Mouse (Mus musculus): ENCODE data around the gene Mettl27.

Gene Mettl27

DNA sequence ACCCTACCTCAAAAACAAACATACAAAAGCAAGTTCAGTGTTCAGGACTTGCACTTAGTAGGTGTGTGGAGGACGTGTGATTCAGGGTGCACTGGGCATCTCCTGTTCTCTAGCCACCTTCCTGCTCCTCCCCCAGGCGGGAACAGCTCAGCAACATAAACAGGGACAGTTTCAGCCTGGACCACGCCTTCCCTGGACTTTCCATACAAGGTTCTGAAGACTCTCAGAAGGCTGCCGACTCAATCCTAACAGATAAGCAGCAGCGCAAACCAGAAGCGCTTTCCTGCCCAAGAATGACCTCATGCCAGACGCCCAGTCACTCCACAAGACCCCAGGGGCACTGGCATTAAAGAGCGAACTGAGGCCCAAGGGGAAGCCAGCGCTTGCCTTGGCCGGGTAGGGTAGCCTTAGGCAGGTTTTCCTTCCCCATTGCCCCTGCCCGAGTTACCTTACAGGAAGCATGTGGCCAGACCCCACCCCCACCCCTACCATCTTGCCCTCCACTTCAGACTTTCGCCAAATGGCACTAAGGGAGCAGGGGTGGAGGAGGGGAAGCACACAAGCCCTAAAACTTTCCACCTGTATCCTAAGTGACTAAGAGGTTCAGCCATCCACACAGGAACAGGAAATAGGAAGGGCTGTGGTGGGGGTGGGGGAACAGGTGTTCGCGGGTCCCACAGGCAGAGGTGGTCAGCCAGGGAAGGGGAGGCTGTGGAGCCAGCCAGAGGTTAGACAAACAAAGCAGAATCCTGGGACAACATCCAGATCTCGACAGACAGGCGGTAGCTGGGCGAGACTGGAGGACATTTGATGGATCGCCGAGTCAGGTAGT is 19.1 kb downstream of the Mettl27 start:
- DNase-seq (ENCODE audit: low read depth), result peak; percentile 88

DNA sequence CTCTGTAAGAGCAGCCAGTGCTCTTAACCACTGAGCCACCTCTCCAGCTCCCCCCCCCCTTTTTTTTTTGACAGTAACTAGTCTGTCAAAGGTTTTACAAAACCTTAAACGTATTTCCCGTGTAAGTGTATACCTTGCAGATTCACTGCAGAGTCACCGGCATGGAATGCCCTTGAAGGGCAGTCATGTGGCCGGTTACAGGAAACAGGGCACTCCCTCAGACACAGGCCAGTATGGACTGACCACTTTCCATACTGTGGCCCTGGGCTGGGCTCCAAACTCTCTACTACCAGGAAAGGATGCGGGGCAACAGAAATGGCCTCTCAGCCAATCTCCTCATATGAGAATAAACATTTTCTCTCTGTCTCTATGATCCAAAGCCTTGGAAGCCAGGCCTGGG is 23.3 kb downstream of the Mettl27 start:
- DNase-seq (ENCODE audit: low read depth), result no peak

DNA sequence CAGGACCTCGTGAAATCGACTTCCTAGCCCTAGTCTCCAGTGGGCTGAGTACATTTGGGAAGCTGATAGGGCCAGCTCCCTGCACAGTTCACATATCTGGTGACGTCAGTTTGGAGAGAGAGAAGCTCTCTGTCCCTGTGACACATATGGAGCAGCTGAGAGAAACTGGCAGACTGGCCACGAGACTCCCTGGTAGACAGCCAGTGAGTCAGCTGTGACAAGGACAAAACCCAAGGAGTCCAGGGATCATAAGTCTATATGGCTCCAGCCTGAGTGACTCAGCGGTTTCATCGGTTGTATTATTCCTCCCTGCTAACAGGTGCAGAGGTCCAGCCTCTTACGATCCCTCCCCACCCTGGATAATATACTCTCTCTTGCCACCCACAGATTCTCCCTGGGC is 26.9 kb downstream of the Mettl27 start:
- peak; percentile 90 for DNase-seq (ENCODE audit: low read depth)

DNA sequence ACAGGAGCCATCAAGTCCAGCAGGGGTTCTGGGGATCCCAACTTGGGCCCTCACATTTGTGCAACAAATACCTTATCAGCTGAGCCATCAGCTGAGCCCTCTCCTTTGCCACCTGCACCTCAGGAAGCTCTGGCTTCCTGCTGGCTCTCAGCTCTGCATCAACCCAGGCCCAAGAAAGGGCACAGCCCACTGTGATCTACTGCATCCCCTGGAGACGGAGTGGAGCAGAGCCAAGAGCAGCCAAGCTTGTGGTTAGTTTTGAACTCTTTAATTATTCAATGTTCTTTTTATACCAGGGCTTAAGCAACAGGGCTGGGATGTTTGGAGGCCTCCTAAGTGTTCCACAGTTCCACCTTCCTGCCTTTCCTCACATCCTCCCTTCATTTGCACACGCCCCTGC is 28.3 kb downstream of the Mettl27 start:
- DNase-seq (ENCODE audit: low read depth), result peak; percentile 88

DNA sequence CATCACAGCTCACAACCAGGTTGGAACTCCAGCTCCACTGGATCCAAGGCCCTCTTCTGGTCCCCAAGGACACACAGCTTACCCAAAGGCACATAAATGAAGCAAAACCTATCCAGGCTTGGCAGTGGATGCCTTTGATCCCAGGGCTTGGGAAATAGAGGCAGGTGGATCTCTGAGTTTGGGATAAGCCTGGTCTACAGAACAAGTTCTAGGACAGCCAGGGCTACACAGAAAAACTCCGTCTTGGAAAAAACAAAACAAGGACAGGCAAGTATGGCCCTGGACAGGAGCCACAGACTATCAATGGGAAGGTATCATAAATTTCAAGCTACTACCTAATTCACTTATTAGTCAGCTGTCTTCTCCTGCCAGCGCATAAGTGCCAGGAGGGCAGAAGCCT is 29.4 kb downstream of the Mettl27 start:
- DNase-seq (ENCODE audit: low read depth), result no peak

DNA sequence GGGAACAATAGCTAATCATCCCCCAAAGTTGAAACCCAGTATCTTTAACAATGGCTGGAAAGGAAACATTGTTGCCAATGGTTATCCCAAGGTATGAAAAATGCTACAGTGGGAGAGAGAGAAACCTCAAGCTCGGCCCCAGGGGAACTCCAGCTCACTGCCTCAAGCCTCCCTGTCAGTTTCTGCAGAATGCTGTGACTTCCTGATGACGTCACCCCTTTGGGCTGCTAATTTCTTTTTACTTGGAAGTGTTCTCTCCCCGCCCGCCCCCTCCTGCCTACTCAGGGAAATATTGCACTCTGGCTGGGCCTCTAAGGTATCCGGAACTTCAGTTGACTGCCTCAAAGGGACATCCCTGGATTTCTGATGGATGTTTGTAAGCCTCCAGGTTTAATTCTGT is 31.4 kb downstream of the Mettl27 start:
- DNase-seq (ENCODE audit: low read depth), result peak; percentile 61

DNA sequence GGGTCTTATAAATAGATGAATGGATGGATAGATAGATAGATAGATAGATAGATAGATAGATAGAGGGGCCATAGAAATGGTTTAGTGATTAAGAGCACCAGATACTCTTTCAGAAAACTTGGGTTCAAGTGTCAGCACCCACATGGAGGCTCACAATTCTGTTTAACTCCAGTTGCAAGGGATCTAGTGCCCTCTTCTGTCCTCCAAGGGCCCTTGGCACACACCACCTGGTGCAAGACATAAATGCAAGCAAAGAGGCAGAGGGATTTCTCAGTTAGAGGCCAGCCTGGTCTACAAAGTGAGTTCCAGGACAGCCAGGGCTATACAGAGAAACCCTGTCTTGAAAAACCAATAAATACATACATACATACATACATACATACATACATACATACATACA is 32.5 kb downstream of the Mettl27 start:
- peak; percentile 60 for DNase-seq (ENCODE audit: low read depth)

DNA sequence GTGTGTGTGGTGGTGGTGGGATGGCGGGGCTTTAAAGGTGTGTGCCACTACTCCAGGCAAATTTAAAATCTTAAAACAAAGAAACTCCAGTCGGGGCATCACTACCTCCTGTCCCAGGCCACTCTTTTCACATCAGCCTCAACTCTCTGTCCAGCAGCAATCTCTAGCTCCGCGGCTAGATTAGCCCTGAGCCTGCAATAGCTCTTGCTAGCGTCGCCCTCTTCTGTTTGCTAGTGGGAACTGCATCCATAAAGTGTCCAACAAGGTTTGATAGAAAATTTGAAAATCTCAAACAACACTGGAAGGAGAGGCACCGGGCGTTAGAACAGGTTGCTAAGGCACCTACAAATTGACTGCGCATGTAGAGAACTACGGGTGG is 33.3 kb downstream of the Mettl27 start:
- peak; percentile 83 for DNase-seq (ENCODE audit: low read depth)

DNA sequence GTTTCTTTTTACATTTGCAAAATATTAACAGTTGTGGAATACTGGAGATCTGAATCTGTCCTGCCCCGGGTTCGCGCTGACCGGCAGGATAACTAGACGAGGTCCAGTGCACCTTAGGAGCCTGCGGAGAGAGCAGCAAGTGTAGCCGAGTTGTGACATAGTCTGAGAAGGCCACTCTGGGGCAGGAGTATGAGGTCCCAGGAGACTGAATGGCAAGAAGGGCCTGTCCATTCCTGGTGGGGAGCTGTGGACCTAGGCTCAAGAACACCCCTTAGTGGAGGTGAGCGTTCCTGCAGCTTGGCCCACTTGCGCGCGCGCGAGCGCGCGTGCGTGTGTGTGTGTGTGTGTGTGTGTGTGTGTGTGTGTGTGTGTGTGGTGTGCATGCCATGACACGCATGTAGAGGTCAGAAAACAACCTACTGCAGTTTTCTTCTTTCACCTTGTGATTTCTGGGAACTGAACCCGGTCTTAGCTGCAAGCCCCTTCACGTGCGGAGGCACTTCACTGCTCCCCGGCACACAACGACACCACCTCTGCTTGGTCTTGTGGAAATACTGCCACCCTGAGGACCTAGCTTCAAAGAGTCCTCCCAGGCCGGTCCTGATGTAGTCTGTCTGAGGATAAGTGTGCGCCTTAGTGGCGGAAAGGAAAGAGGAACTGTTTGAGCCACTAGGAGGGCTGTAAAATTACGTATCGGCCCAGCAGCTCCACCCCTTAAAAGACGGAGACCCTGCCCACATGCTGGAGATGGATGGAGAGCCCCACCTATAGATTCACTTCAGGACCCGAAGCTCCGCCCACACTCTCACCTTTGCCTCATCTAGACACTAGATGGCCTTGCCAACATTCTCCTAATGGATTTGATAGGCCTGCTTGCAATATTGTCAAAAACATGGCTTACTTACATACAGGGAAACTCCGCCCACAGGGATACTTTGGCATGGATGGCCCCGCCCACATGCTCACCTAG is 34.0 kb downstream of the Mettl27 start:
- peak; percentile 51 for DNase-seq (ENCODE audit: low read depth)

DNA sequence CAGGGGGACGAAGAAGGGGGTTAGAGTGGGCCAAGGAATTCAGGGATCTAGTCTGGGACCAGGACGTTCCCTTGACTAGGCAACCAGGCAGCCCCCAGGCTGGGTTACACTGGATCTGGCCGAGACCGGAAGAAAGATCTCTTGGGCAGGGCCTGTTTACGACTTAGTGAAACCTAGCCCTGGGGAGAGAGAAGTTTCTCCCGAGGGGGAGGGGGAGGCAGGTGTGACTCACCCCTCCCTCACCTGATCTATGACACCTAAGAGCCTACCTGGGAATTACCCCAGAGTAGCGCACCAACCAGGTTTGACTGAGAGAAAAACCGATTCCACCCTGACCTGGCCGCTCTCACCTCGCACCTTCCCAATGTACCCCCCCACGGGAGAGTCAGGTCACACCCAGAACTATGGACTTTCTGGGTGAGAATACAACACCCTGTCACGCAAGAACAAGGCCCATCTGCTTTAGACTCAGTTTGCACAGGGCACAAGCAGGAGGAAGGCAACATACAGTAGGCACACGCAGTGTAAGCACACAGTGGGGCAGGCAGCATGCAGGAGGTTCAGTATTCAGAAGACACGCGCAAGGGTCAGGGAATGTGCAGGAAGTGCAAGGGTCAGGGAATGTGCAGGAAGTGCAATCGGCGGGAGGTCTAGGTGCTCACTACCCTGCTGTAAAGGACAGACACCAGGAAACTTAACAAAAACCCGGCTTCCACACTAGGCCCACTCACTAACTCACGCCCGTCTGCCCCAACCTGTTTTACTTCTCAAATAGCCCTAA is 35.2 kb downstream of the Mettl27 start:
- DNase-seq (ENCODE audit: low read depth), result no peak

DNA sequence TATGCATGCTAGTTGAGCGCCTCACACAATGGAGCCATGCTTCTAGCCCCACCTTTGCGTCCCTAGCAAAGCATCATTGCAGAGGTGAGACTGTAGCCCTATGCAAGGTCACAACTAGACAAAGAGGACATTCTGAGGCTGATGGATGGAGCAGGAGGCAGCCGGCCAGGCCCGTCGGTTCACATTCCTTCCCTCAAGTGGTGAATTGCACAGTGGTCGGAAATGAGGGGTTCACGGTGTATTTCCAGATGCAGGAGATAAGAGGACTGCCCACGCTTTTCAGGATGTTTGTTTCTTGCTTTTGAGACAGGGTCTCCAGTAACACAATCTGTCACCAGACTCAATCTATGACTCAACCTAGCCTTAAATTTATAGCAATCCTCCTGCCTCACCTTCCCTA is 38.5 kb downstream of the Mettl27 start:
- DNase-seq (ENCODE audit: low read depth), result no peak

DNA sequence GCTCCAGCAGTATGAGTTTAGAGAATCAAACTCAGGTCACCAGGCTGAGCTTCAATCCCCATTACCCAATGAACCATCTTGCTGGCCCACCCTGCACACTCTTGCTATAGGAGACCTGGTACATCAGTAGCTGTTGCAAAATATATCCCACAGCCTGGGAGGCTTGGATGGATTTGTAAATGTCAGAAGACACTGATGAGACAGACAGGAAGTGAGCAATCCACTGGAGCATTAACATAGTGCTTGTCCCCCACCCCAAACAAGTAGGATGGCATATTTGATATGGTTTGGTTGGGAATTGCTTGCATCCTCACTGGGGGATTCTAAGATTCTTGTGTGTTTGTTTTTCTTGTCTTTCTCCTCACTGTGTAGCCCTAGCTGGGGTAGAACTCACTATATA is 40.9 kb downstream of the Mettl27 start:
- peak; percentile 61 for DNase-seq (ENCODE audit: low read depth)

DNA sequence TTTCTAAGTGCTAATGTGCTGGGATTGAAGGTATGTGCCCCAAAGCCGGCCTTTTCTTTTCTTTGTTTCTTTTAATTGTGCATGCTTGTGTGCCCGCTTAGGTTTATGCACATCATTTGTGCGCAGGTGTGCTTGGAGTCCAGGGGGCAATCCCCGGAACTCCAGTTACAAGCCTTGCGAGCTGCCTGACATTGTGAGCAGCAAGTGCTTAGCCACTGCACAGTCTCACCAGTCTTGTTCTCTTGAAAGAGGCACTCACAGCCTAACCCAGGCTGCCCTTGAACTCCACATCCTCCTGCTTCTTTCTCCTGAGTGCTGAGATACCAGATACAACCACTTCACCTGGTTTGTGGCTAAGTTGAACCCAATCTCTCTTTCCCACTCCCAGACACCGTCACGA is 41.4 kb downstream of the Mettl27 start:
- DNase-seq (ENCODE audit: low read depth), result peak; percentile 61

DNA sequence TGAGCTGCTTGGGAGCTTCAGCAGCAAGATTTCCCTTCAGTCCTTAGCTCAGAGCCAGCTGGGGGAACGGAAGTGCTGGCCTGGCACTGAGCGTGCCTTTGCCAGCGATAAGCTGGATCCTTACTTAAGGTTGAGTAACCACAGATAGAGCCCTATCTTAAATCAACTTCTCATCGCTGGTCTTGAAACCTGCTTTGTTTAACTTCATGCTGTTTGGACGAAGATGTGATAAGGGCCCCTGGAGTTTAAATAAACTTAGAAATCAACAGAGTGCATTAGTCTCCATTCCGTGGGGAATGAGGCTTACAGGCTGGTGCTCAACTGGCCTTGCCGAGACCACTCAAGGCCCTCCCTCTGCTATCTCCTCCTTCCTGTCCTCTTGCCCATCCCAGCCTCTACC is 42.1 kb downstream of the Mettl27 start:
- peak; percentile 97 for DNase-seq (ENCODE audit: low read depth)

DNA sequence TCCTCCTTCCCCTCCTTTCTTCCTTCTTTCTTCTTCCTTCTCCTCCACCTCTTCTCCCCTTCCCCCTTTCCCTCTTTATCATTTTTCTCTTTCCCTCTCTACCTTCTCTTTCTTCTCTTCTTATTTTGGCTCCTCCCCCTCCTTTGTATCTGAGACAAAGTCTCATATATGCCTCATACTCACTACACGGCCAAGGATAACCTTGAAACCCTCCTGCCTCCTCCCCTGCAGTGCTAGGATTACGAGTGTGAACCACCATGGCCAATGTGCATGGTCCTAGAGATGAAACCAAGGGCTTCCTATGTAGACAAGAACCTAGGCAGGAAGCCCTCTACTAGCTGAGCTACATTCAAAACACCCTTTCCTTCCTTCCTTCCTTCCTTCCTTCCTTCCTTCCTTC is 42.8 kb downstream of the Mettl27 start:
- DNase-seq (ENCODE audit: low read depth), result peak; percentile 74

DNA sequence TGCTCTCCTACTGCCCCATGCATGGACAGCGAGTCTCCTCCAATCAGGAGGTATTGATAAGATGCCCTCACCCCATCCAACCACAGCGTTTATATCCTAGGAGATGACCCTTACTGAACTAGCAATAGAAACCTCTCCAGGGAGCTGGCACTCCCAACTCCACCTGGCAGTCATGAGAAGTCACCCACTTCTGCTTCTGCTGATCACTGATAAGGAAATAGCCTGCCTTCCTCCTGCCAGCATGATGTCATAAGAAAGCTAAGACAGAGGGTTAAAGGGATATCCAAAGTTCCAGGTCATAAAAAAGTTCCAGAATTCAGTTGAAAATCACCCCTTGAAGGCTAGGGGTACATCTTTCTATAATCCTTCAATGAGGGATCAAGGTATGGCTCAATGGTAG is 44.0 kb downstream of the Mettl27 start:
- peak; percentile 87 for DNase-seq (ENCODE audit: low read depth)

DNA sequence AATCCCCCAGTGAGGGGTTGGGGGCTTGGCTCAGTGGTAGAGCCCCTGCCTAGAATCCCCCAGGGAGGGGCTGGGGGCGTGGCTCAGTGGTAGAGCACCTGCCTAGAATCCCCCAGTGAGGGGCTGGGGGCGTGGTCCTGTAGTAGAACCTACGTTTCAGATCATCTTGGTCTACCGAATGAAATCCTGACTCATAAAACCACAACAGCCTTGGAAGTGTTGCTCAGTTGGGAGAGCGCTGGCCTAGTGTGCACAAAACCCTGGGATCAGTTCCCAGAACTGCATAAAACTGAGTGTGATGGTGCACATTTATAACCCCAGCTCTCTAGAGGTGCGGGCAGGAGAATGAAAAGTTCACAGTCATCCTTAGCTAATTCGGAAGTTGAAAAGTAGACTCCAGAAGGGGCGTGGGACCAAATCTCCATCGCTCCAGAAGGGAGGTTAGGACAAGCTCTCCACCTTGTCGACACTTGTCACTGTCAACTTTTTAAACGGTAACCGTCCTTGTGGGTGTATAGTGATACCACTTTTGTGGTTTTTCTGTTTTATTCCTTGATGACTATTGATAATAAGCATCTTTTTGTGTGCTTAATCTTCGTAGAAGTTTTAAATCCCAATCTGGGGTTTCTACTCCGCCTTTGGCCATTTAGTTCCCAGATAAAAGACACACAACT is 44.5 kb downstream of the Mettl27 start:
- peak; percentile 54 for DNase-seq (ENCODE audit: low read depth)

DNA sequence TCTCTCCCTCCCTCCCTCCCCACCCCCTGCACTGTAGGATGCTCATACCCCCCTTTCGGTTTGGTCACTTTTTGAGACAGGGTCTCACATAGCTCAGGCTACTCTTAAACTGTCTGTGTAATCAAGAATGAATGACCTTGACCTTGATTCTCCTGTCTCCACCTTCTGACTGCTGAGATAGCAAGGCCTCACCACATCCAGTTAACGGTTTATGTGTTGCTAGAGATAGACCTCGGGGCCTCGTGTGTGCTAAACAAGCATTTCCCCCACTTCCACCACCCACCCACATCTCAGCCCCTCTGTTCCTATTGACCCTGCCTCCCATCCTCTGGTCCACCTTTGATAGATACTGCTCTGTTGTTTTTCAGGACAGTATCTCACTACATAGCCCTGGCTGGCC is 45.7 kb downstream of the Mettl27 start:
- DNase-seq (ENCODE audit: low read depth), result peak; percentile 64

DNA sequence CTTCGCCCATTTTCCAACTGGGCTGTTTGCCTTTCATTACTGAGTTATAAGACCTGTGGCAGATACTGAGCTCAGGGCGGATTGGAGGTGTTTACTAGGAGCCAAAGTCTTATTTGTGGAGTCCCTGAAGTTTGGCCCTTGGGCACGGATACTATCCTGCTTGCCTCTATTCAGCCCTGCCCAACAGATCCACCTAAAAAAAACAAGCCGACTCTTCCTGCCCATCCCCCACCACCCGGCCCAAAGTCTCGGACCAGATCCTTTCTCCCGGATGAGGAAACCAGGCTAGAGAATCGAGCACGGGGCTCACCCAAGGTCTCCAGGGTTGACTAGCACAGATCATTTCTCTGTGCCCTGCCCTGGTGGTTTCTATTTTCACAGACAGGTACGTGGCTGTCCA is 49.0 kb downstream of the Mettl27 start:
- DNase-seq (ENCODE audit: low read depth), result no peak

DNA sequence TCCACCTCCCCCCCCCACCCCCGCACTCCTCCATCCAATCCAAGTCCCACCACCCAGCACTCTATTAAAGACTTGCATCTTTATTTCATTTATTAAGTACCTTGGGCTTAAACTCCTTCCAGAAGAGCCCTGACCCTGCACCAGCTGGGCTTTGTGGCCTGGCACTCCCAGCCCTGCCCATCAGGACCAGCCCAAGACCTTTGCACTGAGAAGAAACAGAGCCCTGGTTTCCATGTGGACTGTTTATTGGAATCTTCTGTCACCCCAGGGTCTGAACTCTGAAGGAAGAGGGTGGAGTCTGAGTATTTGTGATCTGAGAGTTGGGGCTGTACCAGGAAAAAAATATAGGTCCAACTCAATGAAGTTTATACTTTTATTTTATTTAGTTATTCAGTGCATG is 50.9 kb downstream of the Mettl27 start:
- no peak for DNase-seq (ENCODE audit: low read depth)

DNA sequence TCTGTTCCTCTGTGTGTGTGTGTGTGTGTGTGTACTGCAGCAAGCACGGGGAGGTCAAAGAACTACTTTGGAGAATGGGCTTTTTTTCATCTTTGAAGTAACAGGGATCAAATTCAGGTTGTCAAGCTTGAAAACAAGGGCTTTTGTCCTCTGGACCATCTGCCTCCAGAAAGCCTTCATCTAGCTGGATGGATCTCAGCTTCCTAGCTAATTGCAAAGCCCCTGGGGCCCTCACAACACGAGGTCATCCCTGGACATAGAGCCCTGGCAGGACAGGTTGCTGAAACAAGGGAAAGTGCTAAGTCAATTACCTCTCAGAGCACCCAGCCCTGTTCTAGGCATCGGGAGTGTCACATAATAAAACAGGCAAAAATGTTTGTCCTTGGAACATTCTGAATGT is 51.6 kb downstream of the Mettl27 start:
- no peak for DNase-seq (ENCODE audit: low read depth)

Measured in 416B (cell line).